Mouse (Mus musculus): ENCODE data around the gene Mmp25. TPM values are rescaled to one million over a fixed set of nuclear protein-coding genes. Genes with fewer than 3 reads are reported as not detected.

The Mmp25 gene
- 0.12 and 0.18 TPM in 2 replicates for polyA plus RNA-seq (2015; fragmentation: Nextera tagmentation; extraction: Ambion mirVana)

DNA sequence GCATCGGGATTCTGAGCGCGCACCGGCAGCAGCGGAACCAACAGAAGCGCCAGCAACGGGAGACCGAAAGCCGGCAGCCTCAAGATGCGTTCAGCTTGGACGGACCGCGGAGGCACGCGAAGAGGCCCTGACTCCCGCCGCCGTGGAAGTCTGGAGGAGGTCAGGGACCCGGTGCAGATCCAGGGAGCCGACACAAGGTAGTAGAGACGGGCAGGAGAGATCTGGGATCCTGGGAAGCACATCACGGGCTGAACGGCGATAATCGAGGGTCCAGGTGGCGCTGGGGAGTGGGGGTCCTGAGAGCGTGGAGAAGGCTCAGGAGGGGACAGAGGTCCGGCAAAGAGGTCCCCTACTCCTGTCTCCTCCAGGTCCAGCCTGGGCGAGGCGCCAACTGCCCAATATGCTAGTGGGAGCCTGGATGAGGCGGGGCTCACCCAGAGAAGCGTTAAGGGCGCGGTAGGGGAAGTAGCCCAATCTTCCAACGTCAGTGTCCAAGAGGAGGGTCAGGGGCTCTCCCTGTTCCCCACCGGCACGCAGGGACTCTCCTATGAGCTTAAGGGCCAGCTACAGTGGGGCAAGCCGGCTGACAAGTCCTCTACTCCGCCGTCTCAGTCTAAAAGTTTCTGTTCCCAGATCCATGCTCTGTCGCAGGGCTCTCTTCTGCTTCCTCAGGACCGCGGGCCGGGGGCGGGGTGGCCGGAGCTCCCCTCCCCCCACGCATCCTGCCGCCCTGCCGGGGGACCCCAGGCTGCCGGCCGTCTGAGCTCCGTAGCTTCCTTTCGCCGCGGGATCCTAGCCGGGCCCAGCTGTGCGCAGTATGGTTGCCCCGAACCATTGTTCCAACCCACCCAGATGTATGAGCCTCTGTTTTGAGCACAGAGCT is at the start of gene Mmp25:
TSS of gene Mmp25 (minus strand) at position 665 of the 883 bp plus-strand sequence.
- Histone ChIP-seq H3K27ac (replicated peaks) (no peak within 1 kb of the TSS), H3K4me2 (replicated peaks; ENCODE audit: low read depth) (peak within 1 kb of the TSS; percentile 76), H3K9me3 (ENCODE audit: control insufficient read depth, low read length) (no peaks in the 10 kb centered on the region), H3K9ac (ENCODE audit: low read length) (peak within 1 kb of the TSS; percentile 55), H3K27me3 (ENCODE audit: control insufficient read depth, insufficient read depth, low read length) (no peaks in the 10 kb centered on the region), H3K4me3 (ENCODE audit: low read depth, low read length) (peak within 1 kb of the TSS; percentile 48), H3K36me3 (ENCODE audit: control insufficient read depth, insufficient read depth, low read length) (no peaks in the 10 kb centered on the region), H3K4me1 (replicated peaks; ENCODE audit: control insufficient read depth, insufficient read depth) (peaks cover 4% of the 10 kb centered on the region; the same call in 1 of the 2 replicates)
- no peak for TF ChIP-seq CTCF (IDR thresholded peaks at IDR 0.05; ENCODE audit: low read depth)
- TF ChIP-seq EP300 (optimal IDR thresholded peaks at IDR 0.05) = no peak
- DNase-seq (ENCODE audit: low spot score) = no peak
- under 1% methylated on average over 57 of the region's 58 CpGs for WGBS
- ATAC-seq (ENCODE audit: low FRiP score, low TSS enrichment) = peak; percentile 36; the same call in 1 of the 2 replicates

DNA sequence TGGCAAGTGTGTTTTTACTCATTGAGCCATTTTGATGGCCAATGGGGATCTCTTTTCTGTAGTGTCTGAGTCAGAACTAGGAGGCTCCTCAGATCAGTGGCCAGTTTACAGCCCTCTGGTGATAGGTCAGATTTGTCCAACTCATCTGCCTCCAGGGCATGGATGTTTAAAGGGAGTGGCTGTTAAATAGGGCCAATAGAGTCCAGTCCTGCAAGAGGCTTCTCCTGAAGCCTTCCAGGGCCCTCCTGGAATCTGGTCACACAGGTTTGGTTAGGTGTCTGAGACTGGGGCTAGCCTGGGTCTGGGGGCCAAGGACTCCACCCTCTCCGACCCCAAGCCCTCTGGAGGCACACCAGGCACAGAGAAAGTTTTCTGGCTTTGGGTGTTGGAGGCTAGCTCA is 49.4 kb upstream of the Mmp25 start:
- no peaks in the 10 kb centered on the region for H3K27me3 ChIP-seq (ENCODE audit: control insufficient read depth, insufficient read depth, low read length)
- H3K9ac ChIP-seq (ENCODE audit: low read length) = no peak overlapping the region
- no peak for DNase-seq (ENCODE audit: low spot score)
- no peak overlapping the region for H3K27ac ChIP-seq (replicated peaks)
- H3K36me3 ChIP-seq (ENCODE audit: control insufficient read depth, insufficient read depth, low read length) = no peaks in the 10 kb centered on the region
- no peak overlapping the region for H3K4me3 ChIP-seq (ENCODE audit: low read depth, low read length)
- H3K4me2 ChIP-seq (replicated peaks; ENCODE audit: low read depth) = no peak overlapping the region
- 61% methylated on average over 1 of the region's 1 CpGs for WGBS
- no peaks in the 10 kb centered on the region for H3K4me1 ChIP-seq (replicated peaks; ENCODE audit: control insufficient read depth, insufficient read depth)
- H3K9me3 ChIP-seq (ENCODE audit: control insufficient read depth, low read length) = no peaks in the 10 kb centered on the region
- no peak for TF ChIP-seq EP300 (optimal IDR thresholded peaks at IDR 0.05)
- no peak for TF ChIP-seq CTCF (IDR thresholded peaks at IDR 0.05; ENCODE audit: low read depth)
- ATAC-seq (ENCODE audit: low FRiP score, low TSS enrichment) = no peak

DNA sequence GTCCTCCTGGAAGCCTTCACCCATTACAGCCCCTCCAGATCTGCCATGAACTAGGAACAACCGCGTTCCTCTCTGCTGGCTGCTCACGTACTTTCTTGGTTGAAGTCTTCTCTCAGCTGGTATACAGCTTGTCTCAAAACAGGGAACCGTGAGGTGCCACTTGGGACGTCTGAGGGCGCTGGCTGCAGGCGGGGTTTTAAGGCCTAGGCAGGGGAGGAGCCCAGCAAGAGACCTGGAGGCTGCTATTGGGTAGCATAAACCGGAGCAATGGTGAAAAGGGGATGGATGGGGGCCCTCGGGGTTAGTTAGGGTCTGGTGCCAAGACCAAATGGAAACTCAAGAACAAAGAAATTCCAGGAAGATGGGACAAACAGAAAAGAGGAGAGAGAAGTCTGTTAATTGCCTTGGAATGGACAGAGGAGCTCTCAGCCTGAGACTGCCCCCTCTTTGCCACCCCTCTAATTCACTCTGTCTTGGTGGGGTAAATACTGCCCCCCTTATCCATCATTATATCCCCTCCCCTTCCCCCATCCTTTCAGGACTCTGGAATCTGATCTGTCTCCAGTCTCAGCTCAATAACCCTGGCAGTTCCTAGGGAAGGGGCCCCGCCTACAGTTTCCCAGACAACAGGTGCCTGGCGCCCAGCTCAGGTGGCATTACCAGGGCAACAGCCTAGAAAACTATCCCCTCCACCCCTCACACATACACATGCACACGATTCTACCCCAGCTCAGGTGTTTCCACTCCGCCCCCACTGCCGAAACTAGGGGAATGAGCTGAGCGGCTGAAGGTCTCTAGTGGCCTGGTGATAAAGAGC is 39.0 kb upstream of the Mmp25 start, which contains the start of gene Cldn9:
TSS of gene Cldn9 (minus strand) at position 171 of the 817 bp plus-strand sequence.
- no peak within 1 kb of the TSS for H3K4me2 ChIP-seq (replicated peaks; ENCODE audit: low read depth)
- 0 out of 2 replicates have a peak, but pooled peaks cover 2% of the 10 kb centered on the region for H3K27me3 ChIP-seq (ENCODE audit: control insufficient read depth, insufficient read depth, low read length)
- no peak for ATAC-seq (ENCODE audit: low FRiP score, low TSS enrichment)
- H3K27ac ChIP-seq (replicated peaks) = no peak within 1 kb of the TSS
- no peak within 1 kb of the TSS for H3K4me3 ChIP-seq (ENCODE audit: low read depth, low read length)
- WGBS = 29% methylated on average over 15 of the region's 15 CpGs
- no peak for DNase-seq (ENCODE audit: low spot score)
- H3K9ac ChIP-seq (ENCODE audit: low read length) = no peak within 1 kb of the TSS
- peaks cover 2% of the 10 kb centered on the region; the same call in 1 of the 2 replicates for H3K4me1 ChIP-seq (replicated peaks; ENCODE audit: control insufficient read depth, insufficient read depth)
- H3K36me3 ChIP-seq (ENCODE audit: control insufficient read depth, insufficient read depth, low read length) = no peaks in the 10 kb centered on the region
- TF ChIP-seq EP300 (optimal IDR thresholded peaks at IDR 0.05) = no peak
- no peak for TF ChIP-seq CTCF (IDR thresholded peaks at IDR 0.05; ENCODE audit: low read depth)
- H3K9me3 ChIP-seq (ENCODE audit: control insufficient read depth, low read length) = no peaks in the 10 kb centered on the region

DNA sequence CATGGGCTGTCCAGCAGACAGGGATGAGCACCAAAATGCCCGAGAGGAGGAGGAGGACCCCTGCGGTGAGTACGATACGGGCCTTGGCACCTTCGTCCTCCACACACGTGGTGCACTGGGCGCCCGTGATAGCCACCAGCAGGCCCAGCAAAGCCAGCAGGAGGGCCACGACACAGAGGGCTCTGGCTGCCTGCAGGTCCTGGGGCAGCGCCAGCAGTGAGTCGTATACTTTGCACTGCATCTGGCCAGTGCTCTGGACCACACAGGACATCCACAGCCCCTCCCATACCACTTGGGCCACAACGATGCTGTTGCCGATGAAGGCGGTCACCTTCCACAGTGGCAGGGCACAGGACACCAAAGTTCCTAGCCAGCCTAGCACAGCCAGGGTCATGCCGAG is 38.1 kb upstream of the Mmp25 start:
- Histone ChIP-seq H3K27me3 (ENCODE audit: control insufficient read depth, insufficient read depth, low read length) (0 out of 2 replicates have a peak, but pooled peaks cover 2% of the 10 kb centered on the region), H3K4me2 (replicated peaks; ENCODE audit: low read depth) (no peak overlapping the region), H3K36me3 (ENCODE audit: control insufficient read depth, insufficient read depth, low read length) (no peaks in the 10 kb centered on the region), H3K9ac (ENCODE audit: low read length) (no peak overlapping the region), H3K9me3 (ENCODE audit: control insufficient read depth, low read length) (no peaks in the 10 kb centered on the region), H3K4me1 (replicated peaks; ENCODE audit: control insufficient read depth, insufficient read depth) (peaks cover 2% of the 10 kb centered on the region; the same call in 1 of the 2 replicates), H3K4me3 (ENCODE audit: low read depth, low read length) (no peak overlapping the region), H3K27ac (replicated peaks) (no peak overlapping the region)
- ATAC-seq (ENCODE audit: low FRiP score, low TSS enrichment) (no peak), DNase-seq (ENCODE audit: low spot score) (no peak)
- no peak for TF ChIP-seq EP300 (optimal IDR thresholded peaks at IDR 0.05)
- no peak for TF ChIP-seq CTCF (IDR thresholded peaks at IDR 0.05; ENCODE audit: low read depth)
- 37% methylated on average over 15 of the region's 15 CpGs for WGBS

DNA sequence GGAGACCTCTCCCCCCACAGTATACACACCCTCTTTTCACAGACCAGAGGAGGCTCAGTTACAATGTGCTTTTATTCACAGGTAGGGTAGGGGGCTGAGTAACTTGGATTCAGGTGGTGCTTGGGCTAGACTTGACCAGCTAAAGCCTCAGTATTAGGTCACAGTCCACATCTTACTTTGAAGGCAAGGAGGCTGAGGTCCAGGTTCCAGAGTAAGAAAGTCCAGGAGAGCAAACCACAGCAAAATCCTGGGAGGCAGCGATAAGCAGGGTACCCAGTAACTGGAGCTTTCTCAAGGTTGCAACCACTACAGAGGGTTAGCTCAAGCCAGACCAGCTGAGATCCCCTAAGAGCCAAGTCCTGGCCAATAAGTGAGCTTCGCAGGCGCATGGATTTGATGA is 37.5 kb upstream of the Mmp25 start:
- H3K36me3 ChIP-seq (ENCODE audit: control insufficient read depth, insufficient read depth, low read length) = no peaks in the 10 kb centered on the region
- H3K9ac ChIP-seq (ENCODE audit: low read length) = no peak overlapping the region
- no peaks in the 10 kb centered on the region for H3K9me3 ChIP-seq (ENCODE audit: control insufficient read depth, low read length)
- no peak overlapping the region for H3K27ac ChIP-seq (replicated peaks)
- DNase-seq (ENCODE audit: low spot score) (no peak), ATAC-seq (ENCODE audit: low FRiP score, low TSS enrichment) (no peak)
- H3K4me3 ChIP-seq (ENCODE audit: low read depth, low read length) = no peak overlapping the region
- no peak for TF ChIP-seq CTCF (IDR thresholded peaks at IDR 0.05; ENCODE audit: low read depth)
- TF ChIP-seq EP300 (optimal IDR thresholded peaks at IDR 0.05) = no peak
- 84% methylated on average over 3 of the region's 3 CpGs for WGBS
- 0 out of 2 replicates have a peak, but pooled peaks cover 2% of the 10 kb centered on the region for H3K27me3 ChIP-seq (ENCODE audit: control insufficient read depth, insufficient read depth, low read length)
- peaks cover 4% of the 10 kb centered on the region; the same call in 1 of the 2 replicates for H3K4me1 ChIP-seq (replicated peaks; ENCODE audit: control insufficient read depth, insufficient read depth)
- H3K4me2 ChIP-seq (replicated peaks; ENCODE audit: low read depth) = no peak overlapping the region

Measured in stomach, postnatal 0 days (tissue).